Mouse (Mus musculus) A20 (cell line): Measurements from ENCODE around the gene Magi3.
A peak's percentile ranks its signal among the peaks of the same experiment; 100 is the strongest.

Experiments used
- DNase-seq: peaks from one replicate; pipeline ENCODE4 v3.0.0-alpha.2; 2011; ENCODE audit warnings: low read depth, low spot score

The Magi3 gene

DNA sequence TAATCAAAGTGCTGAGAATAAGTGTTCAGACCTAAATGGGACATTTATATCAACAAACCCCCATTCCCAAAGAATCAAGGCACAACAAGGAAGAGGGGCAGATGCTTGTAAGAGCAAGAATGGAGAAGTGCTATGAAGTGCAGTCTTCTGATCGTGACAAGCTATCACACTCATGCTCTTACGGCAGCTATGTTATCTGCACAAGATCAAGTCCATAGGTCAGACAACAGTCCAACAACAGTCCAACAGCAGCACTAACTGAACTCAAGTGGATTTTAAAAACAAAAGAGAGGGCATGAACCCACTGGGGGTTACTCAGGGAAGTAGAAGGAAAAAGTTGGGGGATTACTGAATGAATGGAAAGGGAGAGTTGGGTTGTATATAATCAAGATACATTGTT, 30.4 kb downstream of the Magi3 start:
- no peak for DNase-seq

DNA sequence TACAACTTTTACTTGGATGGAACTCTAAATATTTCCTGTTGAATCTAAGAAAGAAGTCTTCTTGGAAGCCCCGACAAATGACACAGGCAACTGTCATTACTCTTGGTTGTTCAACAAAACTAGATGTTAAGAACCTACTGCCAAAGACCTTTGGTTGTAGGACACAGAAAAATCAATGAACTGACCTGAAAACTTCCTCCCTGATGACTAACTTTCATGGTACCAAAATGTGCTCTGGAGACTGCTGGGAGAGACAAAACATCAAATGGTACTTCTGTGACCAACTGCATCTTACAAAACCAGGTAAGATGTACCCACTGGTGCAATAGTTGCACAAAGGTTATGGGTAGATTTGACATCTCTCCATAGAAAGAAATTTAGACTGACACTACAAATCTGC, 30.9 kb downstream of the Magi3 start:
- DNase-seq: no peak

DNA sequence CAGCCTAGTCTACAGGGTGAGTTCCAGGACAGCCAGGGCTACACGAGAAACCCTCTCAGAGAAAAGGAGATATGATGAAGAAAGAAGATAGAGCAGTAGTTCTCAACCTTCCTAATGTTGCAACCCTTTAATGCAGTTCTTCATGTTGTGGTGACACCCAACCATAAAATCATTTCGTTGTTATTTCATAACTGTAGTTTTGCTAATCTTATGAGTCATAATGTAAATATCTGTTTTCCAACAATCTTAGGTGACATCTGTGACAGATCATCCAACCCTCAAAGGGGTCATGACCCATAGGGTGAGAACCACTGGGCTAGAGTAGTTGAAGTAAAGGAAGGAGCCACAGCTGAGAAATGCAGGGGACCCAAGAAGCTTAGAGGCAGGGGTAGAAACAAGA, 35.9 kb downstream of the Magi3 start:
- DNase-seq: no peak

DNA sequence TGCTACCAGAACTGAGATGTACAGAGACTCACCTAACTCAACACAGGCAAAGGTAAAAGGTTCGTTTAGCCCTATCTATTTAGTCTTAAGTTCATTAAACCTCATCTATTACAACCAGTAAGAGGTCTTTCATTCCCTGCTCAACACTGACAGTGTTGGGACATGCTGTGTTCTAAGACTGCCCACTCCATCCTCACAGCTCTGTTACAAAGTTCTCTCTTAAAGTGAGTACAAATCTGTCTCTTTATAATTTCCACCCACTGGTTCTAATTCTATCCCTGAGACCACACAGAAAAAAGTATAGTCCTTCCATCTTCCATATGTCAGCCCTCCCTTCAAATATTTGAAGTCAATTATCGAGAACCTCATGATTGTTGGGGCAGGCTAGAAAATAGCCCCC, 36.5 kb downstream of the Magi3 start:
- no peak for DNase-seq

DNA sequence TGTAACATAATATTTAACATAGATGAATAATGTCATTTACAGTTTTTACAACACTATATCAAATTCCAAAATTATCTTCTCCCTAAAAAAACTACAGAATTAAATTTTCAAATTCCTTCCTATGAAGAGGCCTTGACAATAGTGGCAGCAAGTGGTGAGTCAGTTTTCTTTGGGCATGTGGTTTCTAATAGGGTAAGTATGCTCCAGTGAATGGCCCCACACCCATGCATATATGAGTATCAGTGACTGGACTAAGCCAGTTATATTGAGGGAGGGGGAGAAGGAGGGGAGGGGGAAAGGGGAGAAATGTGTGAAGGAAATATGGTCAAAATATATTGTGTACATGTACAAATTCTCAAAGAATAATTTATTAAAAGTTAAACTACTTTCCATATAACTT, 37.5 kb downstream of the Magi3 start:
- DNase-seq: no peak

DNA sequence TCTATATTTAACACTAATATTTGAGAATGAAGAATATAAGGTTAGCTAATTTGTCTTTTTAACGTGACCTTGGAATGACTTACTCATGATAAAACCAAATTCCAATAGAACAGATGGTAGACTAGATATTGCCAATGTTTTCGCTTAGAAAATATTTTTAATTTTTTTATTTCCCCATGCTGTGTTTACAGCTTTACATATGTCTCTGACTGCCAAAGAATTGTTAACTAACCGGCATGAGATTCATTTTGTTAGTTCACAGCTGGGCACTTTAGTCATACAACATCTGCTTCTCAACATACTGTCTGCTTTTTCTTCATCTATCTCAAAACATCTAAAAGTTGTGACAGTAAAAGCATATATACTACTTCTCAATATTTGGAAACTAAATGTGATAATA, 58.8 kb downstream of the Magi3 start:
- no peak for DNase-seq

DNA sequence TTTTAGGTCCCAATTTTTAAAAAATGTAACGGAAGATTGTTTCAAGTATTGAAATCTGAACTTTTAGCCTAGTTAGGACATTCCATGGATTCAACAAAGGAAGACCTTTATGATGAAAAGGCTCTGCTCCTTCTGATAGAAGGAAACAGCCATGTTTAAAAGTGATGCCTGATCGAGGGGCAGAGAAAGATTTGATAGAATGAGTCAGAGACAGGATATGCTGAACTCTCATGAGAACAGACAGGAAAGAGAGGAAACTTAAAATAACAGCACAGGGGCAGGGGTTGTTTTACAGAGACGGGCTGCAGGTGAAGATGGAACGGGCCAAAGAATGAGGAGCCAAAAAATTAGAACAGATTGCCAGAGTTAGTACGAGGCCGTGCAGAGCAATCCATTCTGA, 59.6 kb downstream of the Magi3 start:
- no peak for DNase-seq

DNA sequence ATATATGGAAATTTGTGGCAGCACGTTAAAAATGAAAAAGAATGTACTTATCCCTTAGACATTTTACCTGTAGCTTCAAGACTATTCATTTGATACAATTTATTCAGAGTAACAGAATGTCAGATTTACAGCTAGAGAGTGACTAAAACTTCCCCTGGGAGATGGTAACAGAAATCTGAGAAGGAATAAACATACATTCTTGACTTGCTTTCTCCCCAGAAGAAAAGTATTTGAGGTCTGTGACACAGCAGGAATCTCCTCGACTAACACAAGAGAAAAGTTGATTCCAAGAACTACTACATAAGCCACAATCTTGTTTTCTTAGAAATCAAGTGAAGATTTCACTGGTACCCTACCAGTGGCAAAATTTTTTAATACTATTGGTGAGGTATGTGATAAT, 70.0 kb downstream of the Magi3 start:
- no peak for DNase-seq

DNA sequence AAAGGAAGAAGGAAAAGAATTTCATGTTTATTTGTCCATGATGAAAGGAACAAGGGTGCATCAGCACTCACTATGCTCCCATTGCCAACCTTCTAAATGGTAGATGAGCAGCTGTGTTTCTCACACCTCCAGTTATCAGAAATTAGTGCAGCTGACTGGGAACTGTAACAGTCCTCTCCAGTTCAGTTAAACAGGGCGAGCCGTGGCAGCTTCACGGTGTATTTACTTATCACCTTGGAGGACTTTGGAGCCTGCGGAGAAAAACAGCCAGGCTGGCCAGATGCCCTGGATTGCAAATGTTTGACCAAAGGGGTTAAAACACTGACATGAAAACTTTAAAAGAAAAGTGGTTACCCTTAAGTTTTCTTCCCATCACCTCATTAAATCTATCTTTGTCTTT, 77.8 kb downstream of the Magi3 start:
- DNase-seq: no peak

DNA sequence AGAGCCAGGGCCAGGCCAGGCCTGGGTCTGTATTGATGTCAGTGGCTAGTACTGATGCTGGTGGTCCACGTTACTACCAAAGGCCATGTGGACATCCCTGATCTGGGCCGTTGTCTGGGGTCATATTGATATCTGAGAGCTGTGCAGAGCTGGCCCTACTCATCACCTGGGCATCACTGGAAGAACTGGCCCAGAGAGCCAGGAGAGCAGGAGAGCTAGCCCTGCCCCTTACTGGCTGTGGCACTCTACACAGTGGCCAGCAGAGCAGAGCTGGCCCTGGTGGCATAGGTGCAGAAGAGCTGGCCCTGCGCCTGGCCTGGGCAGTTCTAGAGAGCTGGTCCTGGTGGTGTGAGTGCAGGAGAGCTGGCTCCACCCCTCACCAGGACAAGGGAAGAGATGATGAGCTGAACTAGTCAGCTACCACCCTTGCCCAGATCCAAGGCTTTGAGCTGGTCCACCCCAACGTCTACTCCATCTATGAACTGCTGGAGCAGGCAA, 81.2 kb downstream of the Magi3 start:
- DNase-seq: no peak

DNA sequence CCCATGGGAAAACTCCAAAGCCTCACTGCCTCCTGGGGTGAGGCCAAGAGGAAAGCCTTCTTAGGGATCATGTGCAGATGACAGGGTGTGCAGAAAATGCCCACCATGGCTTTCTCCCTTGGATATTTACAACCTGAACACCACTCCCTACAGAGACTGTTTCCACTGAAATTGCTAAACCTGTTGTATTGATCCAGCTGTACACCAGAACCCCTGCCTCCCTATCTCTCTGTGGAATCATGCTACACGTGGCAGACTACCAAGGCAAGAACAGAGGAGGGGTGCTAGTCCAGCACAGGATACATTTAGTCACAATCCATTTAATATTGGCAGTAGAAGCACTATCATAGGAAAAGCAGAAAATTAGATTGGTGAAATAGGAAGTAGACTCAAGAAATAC, 94.5 kb downstream of the Magi3 start:
- DNase-seq: no peak

DNA sequence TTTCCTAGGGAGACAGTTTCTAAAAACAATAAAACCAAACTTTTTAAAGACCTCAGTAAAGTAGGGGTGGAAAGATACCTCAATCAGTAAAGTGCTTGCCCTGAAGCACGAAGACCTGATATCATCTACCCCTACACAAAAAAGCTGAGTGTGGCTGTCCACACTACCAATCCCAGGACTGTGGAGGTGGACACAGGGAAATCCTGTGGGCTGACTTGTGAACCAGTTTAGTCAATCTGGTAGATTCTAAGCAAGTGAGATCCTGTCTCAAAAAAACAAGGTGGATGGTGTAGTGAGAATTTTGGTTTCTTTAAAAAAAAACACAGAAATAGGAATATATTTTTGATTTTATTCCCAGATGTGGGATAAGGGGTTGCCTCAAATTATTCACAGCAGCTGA, 96.3 kb downstream of the Magi3 start:
- DNase-seq: no peak

DNA sequence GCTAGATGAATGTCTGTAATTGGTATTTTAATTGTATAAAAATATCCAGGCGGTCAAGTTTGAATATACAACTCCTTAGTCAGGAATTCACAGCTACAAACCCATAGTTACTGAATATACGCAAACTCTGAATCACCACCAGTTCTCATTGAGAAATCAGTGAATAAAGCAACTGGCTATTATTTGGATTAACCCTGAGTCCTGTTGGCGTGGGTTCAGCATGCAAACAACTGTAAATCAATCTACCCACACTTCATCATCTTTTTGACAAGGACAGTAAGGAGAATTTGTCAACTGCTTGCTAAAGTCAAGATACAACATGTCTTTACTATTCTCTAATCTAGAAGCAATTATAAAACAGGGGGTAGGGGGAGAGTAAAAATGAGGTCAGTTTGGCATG, 110.7 kb downstream of the Magi3 start:
- DNase-seq: no peak

DNA sequence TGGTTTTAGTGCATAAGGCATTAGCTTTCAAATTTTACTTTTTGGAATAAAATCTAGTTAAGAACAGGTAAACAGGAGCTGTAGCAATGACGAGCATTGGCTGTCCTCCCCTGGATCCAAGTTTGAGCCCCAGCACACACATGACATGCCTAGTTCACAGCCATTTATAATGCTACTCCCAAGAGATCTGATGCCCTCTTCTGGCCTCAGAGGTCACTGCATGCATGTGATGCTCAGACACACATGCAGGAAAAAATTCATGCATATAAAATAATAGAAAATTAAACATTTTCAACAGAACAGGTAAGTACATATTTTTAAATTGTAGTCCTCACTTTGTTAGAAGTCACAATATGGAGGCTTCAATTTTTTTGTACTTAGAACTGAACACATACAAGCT, 115.2 kb downstream of the Magi3 start:
- peak; percentile 54 for DNase-seq

DNA sequence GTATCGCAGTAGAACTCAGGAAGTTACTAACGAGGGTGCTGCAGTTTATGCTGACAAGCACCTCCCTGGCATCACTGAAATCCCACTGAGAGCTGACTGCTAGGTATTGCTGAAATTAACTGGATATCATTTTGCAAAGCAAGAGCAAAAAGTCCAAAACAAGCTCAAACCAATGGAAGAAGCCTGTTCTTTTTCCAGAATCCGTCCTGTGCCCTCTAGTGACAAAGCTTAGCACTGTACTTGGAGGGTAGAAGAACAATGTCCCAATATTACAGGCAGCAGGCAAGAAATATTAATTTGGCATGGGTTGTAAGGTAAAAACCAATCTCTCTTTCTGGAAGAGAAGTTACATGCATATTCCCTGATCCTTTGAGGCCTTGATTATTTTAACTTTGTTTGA, 118.5 kb downstream of the Magi3 start:
- no peak for DNase-seq

DNA sequence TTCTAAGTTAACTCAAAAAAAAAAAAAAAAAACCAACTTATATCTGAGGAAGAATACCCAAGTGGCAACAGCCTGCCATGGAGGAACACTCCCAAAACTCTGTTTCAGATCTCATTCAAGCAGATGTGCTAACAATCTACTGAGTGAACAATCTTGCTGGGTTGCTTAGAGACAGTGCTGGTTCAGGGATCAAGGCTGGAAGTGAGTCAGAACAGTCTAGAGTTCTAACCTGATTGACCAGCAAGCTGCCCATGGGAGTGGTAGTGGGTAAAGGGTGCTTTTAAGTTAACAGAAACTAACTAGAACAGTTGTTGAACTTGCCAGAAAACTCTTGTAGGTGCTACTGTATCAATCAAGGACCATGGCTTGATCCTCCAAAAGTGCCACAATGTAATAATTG, 118.9 kb downstream of the Magi3 start:
- no peak for DNase-seq

DNA sequence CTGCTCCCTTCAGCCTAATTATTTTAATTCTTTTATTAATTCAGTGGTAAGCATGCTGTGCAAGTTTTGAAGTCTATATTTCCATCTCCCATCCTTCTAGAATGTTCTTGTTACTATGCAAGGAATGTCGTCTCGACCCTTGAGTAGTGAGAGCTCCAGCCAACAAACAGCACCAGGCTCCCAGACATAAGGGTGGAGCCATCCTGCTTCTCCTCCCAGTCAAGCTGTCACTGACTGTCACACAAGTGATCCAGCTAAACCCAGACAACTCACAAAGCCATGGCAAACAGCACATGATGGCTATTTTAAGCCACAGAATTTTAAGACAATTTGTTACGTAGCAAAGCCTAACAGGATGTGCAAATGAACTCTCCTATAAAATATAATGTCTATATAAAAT, 124.2 kb downstream of the Magi3 start:
- DNase-seq: no peak

DNA sequence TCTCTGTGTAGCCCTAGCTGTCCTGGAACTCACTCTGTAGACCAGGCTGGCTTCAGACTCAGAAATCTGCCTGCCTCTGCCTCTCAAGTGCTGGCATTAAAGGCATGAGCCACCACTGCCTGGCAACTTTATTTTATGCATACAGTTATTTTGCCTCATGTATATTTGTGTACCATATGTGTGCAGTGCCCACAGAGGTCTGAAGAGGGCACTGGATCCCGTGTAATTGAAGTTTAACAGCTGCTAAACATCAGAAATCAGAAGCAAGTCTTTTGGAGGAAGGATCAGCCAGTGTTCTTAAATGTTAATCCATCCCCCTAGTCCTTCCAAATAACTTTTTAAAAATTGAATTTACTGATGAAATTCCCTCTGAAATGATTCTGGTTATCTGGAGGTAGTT, 125.5 kb downstream of the Magi3 start:
- peak; percentile 23 for DNase-seq

DNA sequence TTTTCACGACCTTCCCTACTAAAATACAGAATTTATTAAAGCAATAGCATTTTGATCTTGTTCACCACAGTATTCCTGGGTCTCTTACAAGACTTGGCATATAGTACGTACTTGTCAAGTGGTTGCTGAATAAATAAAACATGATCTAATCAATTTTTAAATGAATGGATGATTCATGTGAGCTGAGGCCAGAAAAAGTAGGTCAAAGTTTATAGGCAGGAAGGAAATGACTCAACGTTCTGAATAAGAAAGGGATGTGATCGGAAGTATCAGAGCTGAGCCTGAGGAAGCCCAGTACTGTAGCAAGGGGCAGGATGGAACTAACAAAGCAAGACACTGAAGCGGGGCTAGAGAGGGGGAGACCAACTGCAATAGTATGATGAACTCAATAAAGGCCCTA, 127.4 kb downstream of the Magi3 start:
- no peak for DNase-seq

DNA sequence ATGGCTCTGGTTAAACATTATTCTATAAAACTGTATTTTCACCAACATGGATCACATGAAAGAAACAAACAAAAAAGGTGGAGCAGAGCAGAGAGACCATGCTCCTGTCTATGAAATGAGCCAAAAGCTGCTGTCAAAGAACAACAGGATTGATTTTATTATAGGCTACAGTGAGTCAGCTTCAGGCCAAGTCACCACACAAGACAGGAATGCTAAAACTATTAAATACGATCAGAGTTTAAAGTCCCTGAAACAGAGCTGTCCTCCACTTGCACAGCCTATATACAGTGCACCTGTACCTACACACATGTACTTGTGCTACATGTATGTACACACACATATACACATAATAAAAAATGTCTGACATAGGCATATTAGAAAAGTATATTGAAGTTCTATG, 138.1 kb downstream of the Magi3 start:
- DNase-seq: no peak

DNA sequence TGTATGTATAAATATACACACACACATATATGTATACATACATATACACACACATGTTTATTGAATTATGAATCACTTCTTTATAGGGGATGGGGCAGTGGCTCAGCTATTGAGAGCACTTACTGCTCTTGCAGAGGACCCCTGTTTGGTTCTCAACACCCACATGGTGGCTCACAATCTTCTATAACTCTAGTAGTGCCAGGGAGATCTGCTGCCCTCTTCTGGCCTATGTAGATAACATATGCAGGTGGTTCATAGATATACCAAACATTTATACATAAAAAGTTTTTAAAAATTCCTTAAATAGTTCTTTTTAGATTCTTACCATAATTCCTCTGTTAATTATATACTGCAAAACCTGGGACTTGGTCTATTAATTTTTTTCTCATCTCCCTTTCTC, 141.4 kb downstream of the Magi3 start:
- peak; percentile 46 for DNase-seq

DNA sequence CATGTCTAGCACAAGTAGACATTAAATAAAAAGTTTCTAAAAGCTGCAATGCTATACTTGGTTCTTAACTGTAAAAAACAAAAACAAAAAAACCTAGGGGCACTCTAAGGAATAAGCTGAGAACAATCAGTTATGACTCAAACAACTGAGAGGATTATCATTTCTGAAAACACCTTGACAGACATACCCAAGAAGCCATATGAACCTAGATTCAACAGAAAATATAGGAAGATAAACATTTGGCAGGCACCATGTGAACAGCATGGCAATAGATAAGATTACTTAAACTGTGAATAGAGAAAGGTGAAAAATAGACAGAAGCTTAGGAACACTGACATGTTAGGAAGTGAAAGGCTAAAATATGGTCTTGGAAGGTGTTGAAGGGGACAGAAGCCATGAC, 150.8 kb downstream of the Magi3 start:
- DNase-seq: no peak

DNA sequence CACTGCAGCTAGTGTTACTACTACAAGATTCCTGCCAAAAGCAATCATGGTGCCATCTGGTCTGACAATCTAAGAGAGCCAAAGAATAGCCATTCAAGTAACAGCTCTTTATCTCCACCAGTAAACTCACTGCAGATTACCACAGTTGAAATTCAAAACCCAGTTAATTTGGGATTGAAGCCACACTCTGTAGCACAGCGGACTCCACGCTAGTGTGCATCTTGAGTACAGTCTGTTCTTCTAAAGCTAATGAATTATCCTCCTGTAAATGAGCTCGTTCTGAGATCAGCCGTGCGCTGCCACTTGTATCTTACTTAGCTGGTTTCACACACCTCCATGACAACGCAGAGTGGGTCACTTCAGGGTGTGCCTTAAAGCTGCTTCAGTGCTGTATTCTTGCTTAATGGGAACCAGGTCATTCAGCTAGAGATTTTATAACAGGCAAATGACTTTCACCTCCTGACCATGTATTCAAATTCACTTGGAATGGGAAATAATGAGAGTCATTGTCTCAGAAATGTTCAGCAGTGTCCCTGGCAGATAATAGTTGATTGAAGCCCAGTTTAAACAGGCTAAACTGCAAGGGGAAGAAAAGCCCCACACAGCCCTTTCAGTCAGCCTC, 161.1 kb downstream of the Magi3 start:
- DNase-seq: no peak

DNA sequence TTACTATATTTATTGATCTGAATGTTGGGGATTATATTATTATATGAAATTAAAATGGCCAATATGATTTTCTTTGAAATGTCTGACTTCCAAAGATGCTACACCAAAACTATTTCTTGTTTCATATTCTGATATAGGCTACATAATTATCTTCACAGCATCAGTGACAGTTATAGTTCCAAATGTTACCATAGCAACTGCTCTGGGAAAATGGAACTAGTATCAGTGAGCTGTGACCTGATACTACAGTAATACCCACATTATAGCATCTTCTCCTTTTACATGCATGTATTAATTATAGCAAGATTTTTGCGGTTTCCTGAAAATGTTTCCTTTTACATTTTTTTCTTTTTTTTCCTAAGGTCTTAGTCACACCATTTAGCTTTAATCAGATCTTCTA, 187.4 kb downstream of the Magi3 start:
- no peak for DNase-seq
